Mouse (Mus musculus) kidney, postnatal 0 days (tissue): ENCODE data around the gene Eif4enif1. TPM values are rescaled to one million over a fixed set of nuclear protein-coding genes. Genes with fewer than 3 reads are reported as not detected.

ENCODE experiments used
- ATAC-seq: fragments of 200-750 bp; cut with Nextera tagmentation; replicated peaks from 2 replicates; pipeline ENCODE4 v1.8.0; 2017; ENCODE audit warnings: low read depth, moderate number of reproducible peaks, moderate TSS enrichment, moderate library complexity; ENCODE audit not compliant: low FRiP score
- DNase-seq: peaks from one replicate; pipeline ENCODE4 v3.0.0-alpha.2; 2016; ENCODE audit warnings: low spot score
- H3K27ac ChIP-seq: fragments of 300-500 bp; sonication (generic); 2 replicates; pipeline ENCODE4 v1.5.1; 2014; ENCODE audit warnings: mild to moderate bottlenecking
- H3K27me3 ChIP-seq: fragments of 300-500 bp; sonication (generic); 2 replicates; pipeline ENCODE4 v1.6.1; 2014; ENCODE audit warnings: low read length, mixed read lengths; ENCODE audit not compliant: insufficient read depth
- H3K36me3 ChIP-seq: fragments of 300-500 bp; sonication (generic); 2 replicates; pipeline ENCODE4 v1.6.1; 2014; ENCODE audit warnings: low read length, mixed read lengths; ENCODE audit not compliant: insufficient read depth
- H3K4me1 ChIP-seq: fragments of 300-500 bp; sonication (generic); replicated peaks from 2 replicates; pipeline ENCODE4 v1.6.1; 2014; ENCODE audit warnings: antibody characterized with exemption, low read length, mixed read lengths; ENCODE audit not compliant: insufficient read depth
- H3K4me2 ChIP-seq: fragments of 300-500 bp; sonication (generic); 2 replicates; pipeline ENCODE4 v1.6.1; 2014; ENCODE audit warnings: mild to moderate bottlenecking, low read length, moderate library complexity, mixed read lengths
- H3K4me3 ChIP-seq: fragments of 300-500 bp; sonication (generic); replicated peaks from 2 replicates; pipeline ENCODE4 v1.5.1; 2014; ENCODE audit warnings: low read depth, low read length
- H3K9ac ChIP-seq: fragments of 300-500 bp; sonication (generic); 2 replicates; pipeline ENCODE4 v1.6.1; 2014; ENCODE audit warnings: low read depth, low read length
- H3K9me3 ChIP-seq: fragments of 300-500 bp; sonication (generic); replicated peaks from 2 replicates; pipeline ENCODE4 v1.6.1; 2016; ENCODE audit warnings: low read length, inconsistent platforms, mixed read lengths
- CTCF ChIP-seq: IDR thresholded peaks from 2 replicates; pipeline ENCODE4 v1.5.1; 2016; ENCODE audit warnings: antibody characterized with exemption, low read depth, mild to moderate bottlenecking, moderate library complexity
- WGBS: fragments of 180-500 bp; shearing (Covaris S2); extraction: QIAGEN DNeasy Blood & Tissue Kit; methylation state at CpG from one replicate; pipeline ENCODE4 v1.1.7; 2014; 5-methylcytosine and 5-hydroxymethylcytosine counted together
- polyA plus RNA-seq: library from polyadenylated mRNA; unstranded; fragments of >200 nt; fragmentation: Nextera tagmentation; extraction: Ambion mirVana; gene quantifications from 2 replicates; pipeline ENCODE4 v1.2.1, GENCODE M21; 2015

Gene Eif4enif1
- polyA plus RNA-seq, 1 experiment from 2014 or later: 26.2 TPM

DNA sequence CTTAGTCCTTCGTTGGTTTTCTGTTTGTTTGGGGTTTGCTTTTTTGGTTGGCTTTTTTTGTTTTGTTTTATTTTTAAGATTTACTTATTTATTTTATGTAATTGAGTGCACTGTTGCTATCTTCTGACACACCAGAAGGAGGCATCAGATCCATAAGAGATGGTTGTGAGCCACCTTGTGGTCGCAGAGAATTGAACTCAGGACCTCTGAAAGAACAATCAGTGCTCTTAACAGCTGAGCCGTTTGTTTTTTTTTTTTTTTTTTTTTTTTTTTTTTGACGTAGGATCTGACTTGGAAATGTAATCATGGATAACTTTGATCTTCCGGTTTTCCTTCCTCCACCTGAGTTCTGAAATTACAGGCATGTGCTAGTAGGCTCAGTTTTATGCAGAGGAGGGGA is 20.9 kb downstream of the Eif4enif1 start:
- no peak overlapping the region for H3K27ac ChIP-seq
- no peak for ATAC-seq
- TF ChIP-seq CTCF: peak; percentile 26; the same call in 1 of the 2 replicates
- H3K4me1 ChIP-seq: no peaks in the 10 kb centered on the region
- H3K9me3 ChIP-seq: no peaks in the 10 kb centered on the region
- DNase-seq: no peak
- WGBS: 65% methylated on average over 5 of the region's 5 CpGs
- no peak overlapping the region for H3K4me3 ChIP-seq
- H3K27me3 ChIP-seq: no peaks in the 10 kb centered on the region
- H3K4me2 ChIP-seq: no peak overlapping the region
- H3K36me3 ChIP-seq: peaks cover 47% of the 10 kb centered on the region
- no peak overlapping the region for H3K9ac ChIP-seq

DNA sequence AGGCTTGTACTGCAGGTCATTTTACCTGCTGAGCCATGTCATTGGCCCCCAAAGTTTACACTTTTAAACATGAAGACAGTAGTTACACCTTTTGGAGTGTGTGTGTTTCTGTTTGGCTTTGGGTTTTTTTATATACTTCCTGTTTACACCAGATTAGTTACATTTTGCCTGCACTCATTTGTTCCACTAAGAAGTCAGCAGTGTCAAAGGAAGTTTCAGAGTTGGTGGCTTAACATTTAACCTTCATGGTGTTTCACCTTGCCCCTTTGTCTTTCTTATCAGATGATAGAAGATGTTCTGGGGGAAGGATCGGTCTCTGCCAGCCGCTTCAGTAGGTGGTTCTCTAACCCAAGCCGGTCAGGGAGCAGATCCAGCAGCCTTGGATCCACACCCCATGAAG is 24.9 kb downstream of the Eif4enif1 start:
- WGBS: 95% methylated on average over 3 of the region's 3 CpGs
- no peak overlapping the region for H3K4me3 ChIP-seq
- peaks cover 52% of the 10 kb centered on the region for H3K36me3 ChIP-seq

GRCm38 (mm10) chr11:3232248-3232647 is 30.1 kb downstream of the Eif4enif1 start:
- WGBS: 90% methylated on average over 3 of the region's 3 CpGs
- Histone ChIP-seq H3K27me3 (no peaks in the 10 kb centered on the region), H3K9me3 (no peaks in the 10 kb centered on the region), H3K4me3 (no peak overlapping the region), H3K27ac (no peak overlapping the region), H3K4me1 (no peaks in the 10 kb centered on the region), H3K36me3 (peaks cover 51% of the 10 kb centered on the region), H3K9ac (no peak overlapping the region), H3K4me2 (no peak overlapping the region)
- DNase-seq (no peak), ATAC-seq (no peak)
- no peak for TF ChIP-seq CTCF

More for the DNA sequence above, 24.9 kb downstream of the Eif4enif1 start:
- DNase-seq (no peak), ATAC-seq (no peak)
- Histone ChIP-seq H3K9ac (no peak overlapping the region), H3K9me3 (no peaks in the 10 kb centered on the region), H3K4me2 (no peak overlapping the region), H3K27me3 (no peaks in the 10 kb centered on the region), H3K4me1 (no peaks in the 10 kb centered on the region), H3K27ac (no peak overlapping the region)
- TF ChIP-seq CTCF: no peak

- Histone ChIP-seq H3K27ac (no peak overlapping the region), H3K9ac (no peak overlapping the region), H3K4me3 (no peak overlapping the region), H3K27me3 (no peaks in the 10 kb centered on the region), H3K4me1 (no peaks in the 10 kb centered on the region), H3K4me2 (no peak overlapping the region), H3K36me3 (peaks cover 56% of the 10 kb centered on the region), H3K9me3 (no peaks in the 10 kb centered on the region)
- ATAC-seq (no peak), DNase-seq (no peak)
- 96% methylated on average over 4 of the region's 4 CpGs for WGBS
- TF ChIP-seq CTCF: no peak
These were observed 31.5 kb downstream of the Eif4enif1 start for GRCm38 (mm10) chr11:3233704-3234103.

DNA sequence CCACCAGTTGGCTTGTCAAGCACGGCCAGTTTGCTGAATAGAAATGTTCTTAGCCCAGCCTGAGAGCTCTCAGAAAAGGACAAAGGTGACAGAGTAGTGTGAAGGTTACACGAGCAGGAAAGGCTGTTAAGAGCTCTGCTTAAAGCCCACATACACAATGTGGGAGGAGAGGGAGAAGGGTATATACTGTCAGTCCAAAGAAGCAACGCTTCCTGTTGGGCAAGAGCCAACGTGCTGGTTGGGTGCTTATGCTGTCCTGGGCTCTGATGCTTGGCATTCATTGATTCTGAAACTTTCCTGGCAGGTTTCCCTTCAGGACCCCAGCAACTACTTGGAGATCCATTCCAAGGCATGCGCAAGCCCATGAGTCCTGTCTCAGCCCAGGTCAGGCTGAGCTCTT is 33.1 kb downstream of the Eif4enif1 start:
- peaks cover 52% of the 10 kb centered on the region for H3K36me3 ChIP-seq
- no peaks in the 10 kb centered on the region for H3K9me3 ChIP-seq
- ATAC-seq (no peak), DNase-seq (no peak)
- H3K4me3 ChIP-seq: no peak overlapping the region
- no peaks in the 10 kb centered on the region for H3K4me1 ChIP-seq
- no peak for TF ChIP-seq CTCF
- H3K4me2 ChIP-seq: no peak overlapping the region
- H3K27me3 ChIP-seq: no peaks in the 10 kb centered on the region
- 76% methylated on average over 5 of the region's 5 CpGs for WGBS
- no peak overlapping the region for H3K9ac ChIP-seq
- H3K27ac ChIP-seq: no peak overlapping the region

DNA sequence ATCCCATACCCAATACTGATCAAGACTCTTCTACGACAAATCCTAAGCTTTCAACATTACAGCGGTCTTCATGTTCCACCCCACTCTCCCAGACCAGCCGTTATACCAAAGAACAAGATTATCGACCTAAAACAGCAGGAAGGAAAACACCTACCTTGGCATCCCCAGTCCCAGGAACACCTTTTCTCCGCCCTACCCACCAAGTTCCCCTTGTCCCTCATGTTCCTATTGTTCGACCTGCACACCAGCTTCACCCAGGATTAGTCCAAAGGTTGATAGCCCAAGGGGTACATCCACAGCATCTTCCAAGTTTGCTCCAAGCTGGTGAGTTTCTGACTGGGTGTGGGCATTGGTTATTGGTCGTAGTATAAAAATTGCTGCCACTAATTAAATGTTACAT is 40.2 kb downstream of the Eif4enif1 start:
- H3K4me3 ChIP-seq: no peak overlapping the region
- no peaks in the 10 kb centered on the region for H3K9me3 ChIP-seq
- H3K9ac ChIP-seq: no peak overlapping the region
- H3K36me3 ChIP-seq: peaks cover 55% of the 10 kb centered on the region
- H3K27ac ChIP-seq: no peak overlapping the region
- H3K4me1 ChIP-seq: no peaks in the 10 kb centered on the region
- TF ChIP-seq CTCF: no peak
- WGBS: 95% methylated on average over 7 of the region's 7 CpGs
- no peak overlapping the region for H3K4me2 ChIP-seq
- ATAC-seq (no peak), DNase-seq (no peak)
- no peaks in the 10 kb centered on the region for H3K27me3 ChIP-seq

- Histone ChIP-seq H3K4me1 (no peaks in the 10 kb centered on the region), H3K9ac (no peak overlapping the region), H3K4me3 (no peak overlapping the region), H3K36me3 (peaks cover 58% of the 10 kb centered on the region), H3K27me3 (no peaks in the 10 kb centered on the region), H3K27ac (no peak overlapping the region), H3K4me2 (no peak overlapping the region), H3K9me3 (no peaks in the 10 kb centered on the region)
- no peak for ATAC-seq
- TF ChIP-seq CTCF: no peak
- DNase-seq: no peak
- 88% methylated on average over 4 of the region's 4 CpGs for WGBS
These were observed 41.6 kb downstream of the Eif4enif1 start for GRCm38 (mm10) chr11:3243771-3244170.
